Mouse (Mus musculus) MEL (cell line): ENCODE measurements at regions not wholly inside any gene's neighbourhood (a gene's known extent, or its start where the extent isn't known, plus 50 kb on each side); places are given as distances from the start of the nearest gene placed in this dataset.

Source experiments
- DNase-seq: peaks from one replicate; pipeline ENCODE4 v3.0.0; 2011; ENCODE audit warnings: low read depth, low spot score
- H3K27ac ChIP-seq: 2 replicates; pipeline ENCODE4 v1.5.1; 2012; ENCODE audit warnings: low read depth, mild to moderate bottlenecking, control low read depth, low read length, moderate library complexity; ENCODE audit not compliant: control insufficient read depth
- H3K27me3 ChIP-seq, 2 experiments: fragments of 150-350 bp in 1 of 2; sonication (generic) in 1 of 2; 2 replicates each; pipeline ENCODE4 v1.6.1; 2012; ENCODE audit warnings: low read length in 2 of 2, mild to moderate bottlenecking in 2 of 2, improper control_type of control experiment in 1 of 2, moderate library complexity in 1 of 2; ENCODE audit not compliant: insufficient read depth in 2 of 2, control insufficient read depth in 1 of 2
- H3K36me3 ChIP-seq, 2 experiments: 2 replicates each; pipeline ENCODE4 v1.6.1; 2012 to 2014; ENCODE audit warnings: low read length in 2 of 2, improper control_type of control experiment in 1 of 2, inconsistent platforms in 1 of 2, mild to moderate bottlenecking in 1 of 2; ENCODE audit not compliant: insufficient read depth in 2 of 2, control insufficient read depth in 1 of 2
- H3K4me1 ChIP-seq, 2 experiments: fragments of 150-350 bp in 1 of 2; sonication (generic) in 1 of 2; 2 replicates each; pipeline ENCODE4 v1.6.1; 2012; ENCODE audit warnings: low read length in 2 of 2, improper control_type of control experiment in 1 of 2, mild to moderate bottlenecking in 1 of 2; ENCODE audit not compliant: insufficient read depth in 2 of 2, control insufficient read depth in 1 of 2
- H3K4me3 ChIP-seq, 2 experiments: fragments of 150-350 bp in 1 of 2; sonication (generic) in 1 of 2; 2 replicates each; pipeline ENCODE4 v1.5.1; 2012; ENCODE audit warnings: low read depth in 2 of 2, low read length in 2 of 2, mild to moderate bottlenecking in 2 of 2, moderate library complexity in 2 of 2, control low read depth in 1 of 2, improper control_type of control experiment in 1 of 2; ENCODE audit not compliant: control insufficient read depth in 1 of 2, insufficient read depth in 1 of 2
- H3K79me2 ChIP-seq: 2 replicates; pipeline ENCODE4 v1.6.1; 2012; ENCODE audit warnings: mild to moderate bottlenecking, low read length, moderate library complexity; ENCODE audit not compliant: control insufficient read depth, poor library complexity, insufficient read depth
- H3K9ac ChIP-seq: 2 replicates; pipeline ENCODE4 v1.6.1; 2012; ENCODE audit warnings: low read depth, mild to moderate bottlenecking, control low read depth, low read length, moderate library complexity; ENCODE audit not compliant: control insufficient read depth, poor library complexity, severe bottlenecking
- H3K9me3 ChIP-seq: fragments of 150-350 bp; sonication (generic); replicated peaks from 2 replicates; pipeline ENCODE4 v1.6.1; 2012; ENCODE audit warnings: mild to moderate bottlenecking, low read length, improper control_type of control experiment, moderate library complexity; ENCODE audit not compliant: insufficient read depth
- CHD1 ChIP-seq: IDR thresholded peaks from 2 replicates; pipeline ENCODE4 v1.6.1; 2012; ENCODE audit warnings: low read depth, mild to moderate bottlenecking, inconsistent platforms, low read length, improper control_type of control experiment
- CHD2 ChIP-seq: IDR thresholded peaks from 2 replicates; pipeline ENCODE4 v1.6.1; 2011; ENCODE audit warnings: low read length, improper control_type of control experiment
- E2F4 ChIP-seq: IDR thresholded peaks from 2 replicates; pipeline ENCODE4 v1.6.1; 2011; ENCODE audit warnings: low read depth, low read length, improper control_type of control experiment, borderline replicate concordance
- ELF1 ChIP-seq: IDR thresholded peaks from 2 replicates; pipeline ENCODE4 v1.6.1; 2014; ENCODE audit warnings: low read depth, mild to moderate bottlenecking, inconsistent platforms, low read length, improper control_type of control experiment, moderate library complexity
- EP300 ChIP-seq, 2 experiments: IDR thresholded peaks; 2 replicates each; pipeline ENCODE4 v1.6.1; 2011; ENCODE audit warnings: improper control_type of control experiment in 2 of 2, low read length in 2 of 2, low read depth in 1 of 2, mild to moderate bottlenecking in 1 of 2
- GABPA ChIP-seq: IDR thresholded peaks from 2 replicates; pipeline ENCODE4 v1.6.1; 2012; ENCODE audit warnings: low read depth, mild to moderate bottlenecking, inconsistent platforms, low read length, improper control_type of control experiment, moderate library complexity
- HCFC1 ChIP-seq: IDR thresholded peaks from 2 replicates; pipeline ENCODE4 v1.6.1; 2012; ENCODE audit warnings: low read depth, mild to moderate bottlenecking, inconsistent platforms, low read length, improper control_type of control experiment, moderate library complexity
- JUND ChIP-seq: IDR thresholded peaks from 2 replicates; pipeline ENCODE4 v1.6.1; 2011; ENCODE audit warnings: low read depth, mild to moderate bottlenecking, improper control_type of control experiment, low read length
- KAT2A ChIP-seq: conservative IDR thresholded peaks from 2 replicates; pipeline ENCODE4 v1.6.1; 2012; ENCODE audit warnings: low read depth, low read length, improper control_type of control experiment, inconsistent platforms
- MAZ ChIP-seq: IDR thresholded peaks from 2 replicates; pipeline ENCODE4 v1.6.1; 2012; ENCODE audit warnings: low read depth, mild to moderate bottlenecking, inconsistent platforms, low read length, improper control_type of control experiment
- MYC ChIP-seq: IDR thresholded peaks from 2 replicates; pipeline ENCODE4 v1.6.1; 2011; ENCODE audit warnings: low read depth, mild to moderate bottlenecking, low read length, improper control_type of control experiment, moderate library complexity
- NELFE ChIP-seq: IDR thresholded peaks from 2 replicates; pipeline ENCODE4 v1.6.1; 2011; ENCODE audit warnings: low read depth, low read length, improper control_type of control experiment
- POLR2A ChIP-seq, 2 experiments: IDR thresholded peaks; 2 replicates each; pipeline ENCODE4 v1.6.1; 2011 to 2012; ENCODE audit warnings: low read length in 2 of 2, mild to moderate bottlenecking in 2 of 2, control low read depth in 1 of 2, improper control_type of control experiment in 1 of 2, low read depth in 1 of 2, moderate library complexity in 1 of 2; ENCODE audit not compliant: control insufficient read depth in 1 of 2, insufficient read depth in 1 of 2, poor library complexity in 1 of 2
- POLR2AphosphoS5 ChIP-seq: IDR thresholded peaks from 2 replicates; pipeline ENCODE4 v1.6.1; 2012; ENCODE audit warnings: low read depth, borderline replicate concordance, mild to moderate bottlenecking, inconsistent platforms, low read length, moderate library complexity, mixed read lengths
- SMC3 ChIP-seq: IDR thresholded peaks from 2 replicates; pipeline ENCODE4 v1.6.1; 2011; ENCODE audit warnings: low read depth, low read length, improper control_type of control experiment
- UBTF ChIP-seq: IDR thresholded peaks from 2 replicates; pipeline ENCODE4 v1.6.1; 2012; ENCODE audit warnings: low read depth, mild to moderate bottlenecking, inconsistent platforms, low read length, improper control_type of control experiment, moderate library complexity, borderline replicate concordance; ENCODE audit not compliant: insufficient read depth
- USF1 ChIP-seq: IDR thresholded peaks from 2 replicates; pipeline ENCODE4 v1.6.1; 2014; ENCODE audit warnings: low read depth, mild to moderate bottlenecking, inconsistent platforms, low read length, improper control_type of control experiment, moderate library complexity
- ZC3H11A ChIP-seq: IDR thresholded peaks from 2 replicates; pipeline ENCODE4 v1.6.1; 2012; ENCODE audit warnings: low read depth, mild to moderate bottlenecking, inconsistent platforms, low read length, improper control_type of control experiment
- ZNF384 ChIP-seq: IDR thresholded peaks from 2 replicates; pipeline ENCODE4 v1.6.1; 2012; ENCODE audit warnings: low read depth, mild to moderate bottlenecking, inconsistent platforms, low read length, improper control_type of control experiment

GRCm38 (mm10) chr10:105704472-105705235 is 130.4 kb upstream of the Tmtc2 start:
- Histone ChIP-seq H3K4me3 (no peak overlapping the region), H3K9me3 (no peaks in the 10 kb centered on the region), H3K4me1 (no peaks in the 10 kb centered on the region), H3K27ac (no peak overlapping the region), H3K9ac (no peak overlapping the region), H3K79me2 (no peaks in the 10 kb centered on the region), H3K27me3 (no peaks in the 10 kb centered on the region), H3K36me3 (no peaks in the 10 kb centered on the region)
- TF ChIP-seq SMC3, result no peak
- TF ChIP-seq USF1, result no peak
- no peak for TF ChIP-seq CHD2
- no peak for DNase-seq

GRCm38 (mm10) chr10:105693131-105693530 is 118.9 kb upstream of the Tmtc2 start:
- Histone ChIP-seq H3K36me3 (no peaks in the 10 kb centered on the region), H3K4me1 (no peaks in the 10 kb centered on the region), H3K9me3 (no peaks in the 10 kb centered on the region), H3K9ac (no peak overlapping the region), H3K4me3 (no peak overlapping the region), H3K79me2 (no peaks in the 10 kb centered on the region), H3K27ac (no peak overlapping the region), H3K27me3 (no peaks in the 10 kb centered on the region)
- TF ChIP-seq MYC (no peak), POLR2A (IDR thresholded peaks at IDR 0.05; ENCODE audit: control insufficient read depth in 1 of 2, insufficient read depth in 1 of 2, low read depth in 1 of 2, low read length in 2 of 2, poor library complexity in 1 of 2) (no peak), GABPA (no peak), USF1 (no peak), MAZ (no peak), KAT2A (no peak), JUND (no peak), UBTF (no peak), POLR2AphosphoS5 (no peak), ZNF384 (no peak), E2F4 (no peak), CHD1 (no peak), EP300 (IDR thresholded peaks at IDR 0.05; ENCODE audit: low read depth in 1 of 2, low read length in 2 of 2) (no peak), NELFE (no peak), HCFC1 (no peak), ZC3H11A (no peak), ELF1 (no peak)
- DNase-seq, result no peak
